Mouse (Mus musculus) heart, adult 2 months (tissue): ENCODE results near the gene Vars2.

ENCODE experiments used
- CTCF ChIP-seq: fragments of 200-600 bp; IDR thresholded peaks from 2 replicates; pipeline ENCODE4 v1.8.1; 2022; ENCODE audit warnings: antibody characterized with exemption, mild to moderate bottlenecking, moderate library complexity
- EP300 ChIP-seq: fragments of 200-500 bp; IDR thresholded peaks from 2 replicates; pipeline ENCODE4 v1.6.1; 2011; ENCODE audit warnings: low read depth, low read length, control low read depth; ENCODE audit not compliant: insufficient read depth
- POLR2A ChIP-seq: fragments of 200-500 bp; IDR thresholded peaks from 2 replicates; pipeline ENCODE4 v1.6.1; 2011; ENCODE audit warnings: mild to moderate bottlenecking, low read depth, low read length, control low read depth; ENCODE audit not compliant: insufficient read depth

GRCm38 (mm10) chr17:35697429-35697758 lies 30.0 kb upstream of the Vars2 start:
- TF ChIP-seq CTCF: no peak
- no peak for TF ChIP-seq EP300
- no peak for TF ChIP-seq POLR2A
